Mouse (Mus musculus): ENCODE data around the gene Rflnb.

- TF ChIP-seq CTCF (IDR thresholded peaks at IDR 0.05; ENCODE audit: extremely low read depth, insufficient read depth, insufficient read length, insufficient replicate concordance) (no peak), POLR2A (IDR thresholded peaks at IDR 0.05; ENCODE audit: low read depth, low read length) (no peak)
Observed at GRCm38 (mm10) chr11:76019879-76020278, 7.7 kb downstream of the Rflnb start.
